Mouse (Mus musculus) hematopoietic stem cell, adult 5-6 weeks (primary cell): Measurements from ENCODE around the gene Ccdc24. TPM values are rescaled to one million over a fixed set of nuclear protein-coding genes. Genes with fewer than 3 reads are reported as not detected.

Source experiments
- ATAC-seq, 2 experiments: fragments of 125-278 bp in 1 of 2; replicated peaks in 1 of 2; 2 replicates each; pipeline ENCODE4 v1.8.0; 2016 to 2017; ENCODE audit warnings: inconsistent platforms in 2 of 2, mild to moderate bottlenecking in 2 of 2, moderate number of reproducible peaks in 2 of 2, low read depth in 1 of 2, moderate TSS enrichment in 1 of 2; ENCODE audit not compliant: low FRiP score in 2 of 2, poor library complexity in 2 of 2, severe bottlenecking in 2 of 2, insufficient read depth in 1 of 2, low TSS enrichment in 1 of 2
- total RNA-seq: library from RNA; stranded (forward); fragments of 172-1452, 232-1000 nt; gene quantifications from 2 replicates; pipeline ENCODE4 v1.2.3, GENCODE M21; 2017

Ccdc24 gene
- total RNA-seq, 1 experiment from 2014 or later = not detected

DNA sequence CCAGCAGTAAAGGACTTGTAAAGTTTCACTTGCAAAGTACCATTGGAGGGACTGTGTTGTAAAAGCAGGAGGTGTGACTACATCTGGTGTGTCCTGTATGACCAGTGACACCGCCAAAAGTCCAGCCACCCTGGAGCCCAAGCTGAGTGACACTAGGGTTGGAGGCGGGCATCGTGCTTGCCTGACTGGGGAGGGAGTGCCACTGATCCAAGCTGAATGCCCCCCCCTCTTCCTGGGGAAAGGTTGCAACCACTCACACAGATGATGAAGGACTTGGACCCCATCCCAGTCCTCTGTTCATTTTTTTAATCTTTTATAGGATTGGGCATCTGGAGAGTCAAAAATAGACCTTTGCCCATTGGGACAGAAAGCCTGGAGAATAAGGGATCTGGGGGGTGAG, 30.8 kb downstream of the Ccdc24 start:
- ATAC-seq = no peak

DNA sequence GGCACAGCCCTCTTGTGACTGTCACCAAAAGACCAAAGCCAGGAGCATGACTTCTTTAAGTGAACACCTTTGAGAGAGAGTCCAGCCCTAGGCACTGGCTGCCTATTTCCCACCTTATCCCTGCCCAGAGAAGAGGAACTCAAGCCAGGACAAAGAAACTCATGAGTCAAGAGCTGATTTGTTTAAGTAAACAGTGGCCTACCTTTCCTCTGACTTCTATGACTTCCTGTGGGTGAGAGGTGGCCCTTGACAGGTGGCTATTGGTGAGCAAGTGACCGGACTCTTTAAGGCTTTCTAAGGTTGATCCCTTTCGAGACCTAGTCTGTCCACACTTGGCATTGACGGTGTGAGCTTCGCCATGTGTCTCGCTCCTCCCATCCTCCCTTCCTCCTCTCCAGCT, 31.5 kb downstream of the Ccdc24 start:
- ATAC-seq = no peak

DNA sequence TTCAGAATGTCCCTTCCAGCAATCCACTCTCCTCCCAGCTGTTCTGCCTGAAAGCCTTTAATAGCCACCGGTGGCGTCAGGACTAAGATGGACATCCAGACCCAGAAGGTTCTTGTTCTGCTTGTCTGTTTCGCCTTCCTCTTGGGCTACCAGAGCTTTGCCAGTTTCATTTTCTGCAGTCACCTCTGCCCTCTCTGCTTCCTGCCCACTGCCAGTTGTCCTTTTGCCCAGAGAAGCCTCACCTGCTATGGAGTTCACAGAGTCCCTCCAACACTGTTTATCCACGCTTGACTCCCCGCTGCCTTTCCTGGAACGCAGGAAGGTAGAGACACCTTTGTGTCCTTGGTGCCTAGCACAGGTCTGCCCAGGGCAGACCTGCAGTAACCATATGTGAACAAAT, 33.0 kb downstream of the Ccdc24 start:
- ATAC-seq = no peak

DNA sequence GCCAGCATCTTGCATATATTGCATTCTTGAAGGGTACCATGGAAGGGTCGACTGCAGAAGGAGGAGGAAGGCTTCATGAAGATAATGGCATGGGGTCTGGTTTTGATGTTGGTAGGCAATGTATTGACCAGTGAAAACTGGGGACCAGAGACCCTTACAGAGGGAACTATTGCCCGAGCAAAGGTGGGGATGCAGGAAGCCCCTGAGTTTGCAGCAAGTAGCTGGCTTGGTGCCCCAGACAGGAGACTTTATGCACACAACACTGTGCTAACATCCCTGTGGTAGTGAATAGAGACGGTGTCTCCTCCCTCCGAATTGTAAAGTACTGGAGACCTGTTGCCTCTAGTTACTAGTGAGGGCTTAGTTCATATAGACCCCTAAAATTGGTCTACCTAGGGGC, 35.1 kb downstream of the Ccdc24 start:
- ATAC-seq = no peak

DNA sequence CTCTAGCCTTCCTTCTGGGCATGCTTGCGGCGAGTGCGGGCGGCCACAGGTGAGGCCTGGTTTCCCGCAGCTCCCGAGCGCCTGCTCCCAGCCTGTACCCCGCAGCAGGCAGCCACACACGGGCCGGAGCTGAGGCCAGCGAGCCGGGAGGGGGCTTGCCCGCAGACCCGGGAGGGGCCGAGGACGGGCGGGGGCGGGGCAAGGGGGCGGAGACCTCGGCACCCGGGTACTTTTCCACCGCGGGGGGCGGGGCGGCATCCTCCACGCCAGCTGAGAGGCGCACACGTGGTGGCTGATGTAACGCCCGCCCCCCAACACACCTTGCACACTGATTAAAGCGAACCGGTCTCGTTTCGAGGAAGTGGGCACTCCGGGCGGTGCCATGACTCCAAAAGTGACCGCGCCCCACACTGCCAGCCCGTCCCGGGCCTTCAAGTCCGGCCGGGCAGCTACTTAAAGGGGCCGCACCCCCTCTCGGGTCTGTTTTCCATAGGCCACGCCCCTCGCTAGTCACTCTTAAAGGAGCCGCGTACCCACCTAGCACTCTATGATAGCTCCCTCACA, 36.1 kb downstream of the Ccdc24 start:
- ATAC-seq = peak; percentile 61 to 73

DNA sequence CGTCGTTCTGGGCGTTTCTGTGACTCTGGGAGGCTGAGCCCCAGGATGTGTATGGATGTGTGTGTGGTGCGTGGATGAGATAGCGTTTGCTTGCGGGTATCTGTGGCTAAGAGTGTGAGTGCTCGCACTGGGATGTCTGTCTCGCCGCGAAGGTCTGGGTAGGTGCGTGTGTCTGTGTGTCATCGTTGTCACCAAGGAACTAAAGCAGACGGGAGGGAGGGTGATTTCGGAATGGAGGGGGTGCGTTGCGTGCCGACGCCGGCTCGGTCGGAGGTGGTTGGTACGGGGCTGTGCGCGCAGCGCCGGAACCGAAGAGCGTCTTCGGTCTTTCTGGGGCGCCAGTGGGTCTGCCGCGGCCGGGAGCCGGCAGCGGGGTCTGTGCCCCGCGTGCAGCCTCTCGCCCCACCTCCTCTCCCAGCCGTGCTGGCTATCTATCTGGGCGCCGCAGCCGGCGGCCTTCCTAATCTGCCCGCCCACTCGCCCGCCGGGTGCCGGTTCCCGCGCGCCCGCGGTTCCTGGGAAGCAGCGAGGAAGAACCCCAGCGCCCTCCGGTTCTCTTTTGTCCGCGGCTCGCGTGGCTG, 36.7 kb downstream of the Ccdc24 start:
- ATAC-seq = peak in 1 of 2 experiments; percentile 14; a peak in 1 of 4 replicates

DNA sequence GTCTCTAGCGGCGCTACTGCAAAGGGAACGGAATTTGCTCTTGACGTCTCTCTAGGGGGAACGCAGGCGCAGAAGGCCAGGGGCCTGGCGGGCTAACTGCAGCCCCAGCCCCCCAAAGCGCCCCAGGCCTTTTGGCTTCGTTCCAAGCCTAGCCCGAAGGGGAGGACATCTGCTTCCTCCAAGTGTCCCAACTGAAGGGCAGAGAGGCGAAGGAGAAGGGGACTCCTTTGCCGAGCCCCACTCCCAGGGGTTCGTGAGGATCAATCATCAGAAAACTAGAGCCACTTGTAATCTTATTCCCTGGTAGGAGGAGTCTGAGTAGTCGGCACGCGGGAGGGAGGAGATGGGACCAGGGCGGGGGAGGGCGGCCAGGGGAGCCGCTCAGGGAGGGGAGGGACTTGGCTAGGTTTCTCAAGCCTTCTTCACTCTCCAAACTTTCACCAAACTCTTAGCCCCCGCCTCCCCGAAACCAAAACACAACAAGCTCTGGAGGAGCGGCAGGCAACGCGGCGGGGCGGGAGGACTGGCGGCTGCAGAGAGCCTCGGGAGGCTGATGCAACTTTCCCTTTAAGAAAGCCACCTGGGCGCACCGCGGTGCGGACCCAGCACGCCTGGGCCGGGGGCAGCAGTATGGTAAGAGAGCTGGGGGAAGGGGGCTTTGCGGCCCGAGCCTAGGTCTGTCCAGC, 37.4 kb downstream of the Ccdc24 start:
- peak; percentile 44 to 48 for ATAC-seq

DNA sequence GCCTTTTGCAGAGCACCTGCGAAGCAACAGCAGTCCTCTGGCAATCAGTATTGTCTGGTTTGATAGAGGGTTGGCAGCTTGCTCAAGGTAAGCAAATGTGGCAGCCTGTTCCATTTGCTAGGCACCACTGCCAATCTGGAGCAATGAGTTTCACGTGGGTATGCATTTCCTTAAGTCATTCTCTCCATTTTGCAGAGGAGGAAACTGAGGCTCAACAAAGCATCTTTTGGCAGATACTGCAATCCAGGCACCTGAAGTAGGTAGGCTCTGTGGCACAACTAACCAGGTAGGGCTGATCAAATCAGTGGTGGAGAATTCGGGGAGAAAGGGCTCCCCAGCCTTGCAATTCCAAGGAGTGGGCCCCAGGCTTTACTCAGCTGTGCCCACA, 37.9 kb downstream of the Ccdc24 start, which contains the start of gene Slc6a9:
Gene Slc6a9, plus strand, starts transcription at position 50 of the 388 bp plus-strand sequence.
- ATAC-seq = no peak

DNA sequence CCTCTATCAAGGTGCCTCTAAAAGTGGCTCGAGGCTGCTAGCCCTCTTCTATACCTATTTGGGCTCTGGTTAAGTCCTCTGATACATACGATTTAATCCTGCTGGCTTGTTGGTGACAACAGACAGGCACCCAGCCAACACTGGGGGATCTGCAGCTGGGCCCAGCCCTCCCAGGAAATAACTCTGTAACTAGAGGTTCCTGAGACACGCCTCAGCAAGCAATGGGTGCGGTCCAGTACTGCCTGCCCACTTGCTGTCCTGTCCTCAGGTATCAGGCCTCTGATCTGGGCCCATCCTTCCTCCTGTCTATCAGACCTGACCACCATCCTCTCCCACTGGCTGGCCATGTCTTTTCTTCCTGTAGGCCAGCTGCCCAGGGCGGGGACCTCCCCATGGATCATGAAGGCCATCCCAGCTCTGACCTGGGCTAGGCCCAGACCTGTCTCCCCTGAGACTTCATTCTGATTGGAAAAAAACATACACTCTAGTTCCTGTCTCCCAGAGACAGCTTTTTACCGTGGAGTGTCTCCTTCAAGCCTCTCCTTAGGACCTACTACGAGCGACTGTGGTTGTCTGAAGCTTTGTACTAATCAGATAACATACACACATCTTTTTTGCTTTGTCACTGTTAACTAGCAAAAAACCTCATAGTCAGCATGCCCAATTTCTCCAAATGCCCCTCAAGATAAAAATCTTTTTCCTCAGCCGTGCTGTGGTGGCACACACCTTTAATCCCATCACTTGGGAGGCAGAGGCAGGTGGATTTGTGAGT, 40.3 kb downstream of the Ccdc24 start:
- no peak for ATAC-seq

DNA sequence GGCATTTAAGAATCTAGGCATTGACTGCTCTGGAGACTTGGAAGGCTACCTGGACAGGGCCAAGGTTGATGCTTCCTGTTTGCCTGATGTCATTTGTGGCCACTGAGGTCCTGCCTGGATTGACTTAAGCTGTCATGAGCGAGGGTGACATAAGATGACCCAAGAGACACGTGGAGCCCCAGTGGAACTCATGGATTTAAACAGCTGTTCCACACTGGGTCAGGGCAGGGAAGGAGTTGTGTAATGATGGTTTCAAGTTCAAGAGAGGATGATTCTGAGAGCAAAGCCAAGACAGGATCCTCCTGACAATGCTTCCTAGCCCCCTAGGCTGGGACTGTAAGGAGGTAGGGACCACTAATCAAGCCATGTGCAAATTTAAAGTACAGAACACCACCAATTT, 40.9 kb downstream of the Ccdc24 start:
- no peak for ATAC-seq

DNA sequence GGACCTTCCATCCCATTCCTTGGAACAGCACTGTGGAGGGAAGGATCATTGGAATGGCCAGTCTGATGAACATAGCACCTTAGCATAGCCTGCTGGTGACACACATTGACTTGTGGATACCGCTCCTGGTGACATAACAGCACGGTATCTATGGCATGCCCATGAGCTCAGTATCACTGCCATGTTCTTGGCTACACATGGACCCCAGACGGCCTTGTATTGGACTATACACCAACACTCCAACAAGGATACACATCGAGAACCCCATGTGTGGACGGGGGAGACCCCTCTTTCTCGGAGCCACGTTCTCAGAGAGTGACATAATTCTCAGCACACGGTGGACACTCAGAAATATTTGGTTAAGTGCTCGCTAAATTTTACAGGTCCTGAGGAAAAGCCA, 41.6 kb downstream of the Ccdc24 start:
- ATAC-seq = no peak

DNA sequence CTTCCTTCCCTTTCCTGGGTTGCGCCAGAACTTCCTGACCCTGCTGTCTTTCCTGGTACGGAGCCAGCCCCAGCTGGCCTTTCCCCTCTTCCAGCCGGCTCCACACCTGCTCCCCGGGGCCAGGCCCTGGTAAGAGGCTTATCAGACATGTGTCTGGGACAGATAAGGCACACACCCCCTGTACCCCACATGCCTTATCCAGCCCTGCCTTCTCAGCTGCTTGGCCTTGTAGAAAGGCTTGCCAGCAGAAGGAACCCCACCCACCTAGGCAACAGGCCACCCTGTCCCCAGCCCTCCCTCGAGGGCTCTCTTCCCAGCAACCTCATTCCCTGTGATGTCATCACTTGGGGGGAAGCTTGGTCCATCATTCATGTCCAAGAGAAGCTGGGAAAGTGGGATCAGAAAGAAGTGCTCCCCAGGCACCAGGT, 42.2 kb downstream of the Ccdc24 start:
- ATAC-seq = peak; percentile 27 to 63; a peak in 3 of 4 replicates

DNA sequence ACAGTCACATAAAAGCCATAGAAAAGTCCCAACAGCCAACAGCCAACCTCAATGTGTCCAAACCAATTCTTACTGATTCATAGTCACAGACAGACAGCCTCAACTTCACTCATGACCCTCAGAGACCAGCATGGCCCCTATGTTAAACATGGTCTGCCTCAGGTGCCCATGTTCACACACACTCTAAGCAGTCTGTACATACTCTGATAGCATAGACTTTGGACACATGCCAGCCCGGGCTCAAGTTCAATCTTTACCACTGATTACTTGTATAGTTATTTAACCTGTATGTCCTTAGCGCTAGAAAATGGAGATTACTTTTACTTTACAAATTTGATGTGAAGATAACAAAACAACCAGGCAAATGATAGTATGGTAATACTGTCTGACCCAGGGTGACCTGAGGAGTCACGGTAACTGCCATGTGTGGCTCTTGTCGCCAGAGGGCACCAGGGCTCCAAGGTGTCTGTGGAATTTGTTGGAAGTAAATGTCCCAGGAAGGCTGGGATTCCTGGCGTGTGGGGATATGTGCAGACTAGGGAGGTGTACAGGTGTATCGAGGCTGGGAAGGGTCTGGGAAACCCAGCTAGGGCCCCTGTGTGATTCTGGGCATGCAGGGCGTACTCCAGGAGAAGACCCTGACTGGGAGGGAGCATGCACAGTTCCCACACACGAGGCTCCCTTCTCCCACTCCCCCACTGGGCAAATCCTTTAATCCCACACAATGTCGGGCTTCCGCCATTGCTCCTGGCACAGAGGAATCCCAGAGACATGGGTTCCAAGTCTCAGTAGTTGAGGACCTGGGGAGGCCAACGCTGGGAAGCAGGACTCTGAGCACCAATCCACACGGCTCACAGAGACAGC, 42.9 kb downstream of the Ccdc24 start:
- ATAC-seq = peak; percentile 20 to 25; a peak in 1 of 4 replicates

DNA sequence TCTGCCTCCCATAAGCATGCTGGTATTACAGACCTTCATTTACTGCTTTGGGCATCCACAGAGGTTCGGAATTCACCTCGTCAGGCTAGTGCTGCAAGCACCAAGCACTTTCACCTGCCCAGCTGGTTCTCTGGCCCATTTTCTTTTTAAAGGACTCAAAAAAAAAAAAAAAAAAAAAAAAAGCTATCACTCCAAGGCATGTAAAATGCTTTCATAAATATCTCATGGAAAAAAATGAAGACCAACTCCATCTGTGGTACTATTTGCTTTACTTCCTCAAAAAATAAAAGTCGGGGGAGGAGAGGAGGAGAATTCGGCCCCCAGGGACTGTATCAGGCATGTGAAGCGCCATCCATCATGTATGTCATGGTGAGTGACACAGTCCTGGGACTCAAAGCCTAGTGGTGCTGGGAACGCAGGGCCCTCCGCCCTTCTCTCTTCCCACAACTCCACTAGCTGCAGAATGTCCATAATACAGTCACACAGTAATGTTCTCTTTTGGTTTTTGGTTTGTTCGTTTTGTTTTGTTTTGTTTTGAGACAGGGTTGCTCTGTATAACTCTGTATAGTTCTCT, 43.7 kb downstream of the Ccdc24 start:
- no peak for ATAC-seq

DNA sequence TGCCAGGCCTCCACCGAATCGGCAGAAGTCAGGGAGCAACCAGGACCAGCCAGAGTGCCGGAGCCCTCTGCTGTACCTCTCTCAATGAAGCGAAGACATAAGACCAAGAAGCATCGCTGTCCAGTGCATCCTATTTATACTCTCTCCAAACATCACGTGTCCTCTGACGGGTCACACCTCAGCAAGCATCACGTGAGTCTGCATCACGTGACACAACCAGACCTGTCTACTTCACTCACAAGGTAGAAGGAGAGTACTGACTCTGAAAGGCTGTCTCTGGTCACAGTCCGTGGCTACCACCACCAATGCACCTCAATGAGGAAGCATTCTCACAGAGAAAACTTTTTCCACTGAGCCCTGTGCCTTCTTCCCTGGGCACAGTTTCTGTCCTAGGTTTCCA, 54.3 kb downstream of the Ccdc24 start:
- no peak for ATAC-seq

DNA sequence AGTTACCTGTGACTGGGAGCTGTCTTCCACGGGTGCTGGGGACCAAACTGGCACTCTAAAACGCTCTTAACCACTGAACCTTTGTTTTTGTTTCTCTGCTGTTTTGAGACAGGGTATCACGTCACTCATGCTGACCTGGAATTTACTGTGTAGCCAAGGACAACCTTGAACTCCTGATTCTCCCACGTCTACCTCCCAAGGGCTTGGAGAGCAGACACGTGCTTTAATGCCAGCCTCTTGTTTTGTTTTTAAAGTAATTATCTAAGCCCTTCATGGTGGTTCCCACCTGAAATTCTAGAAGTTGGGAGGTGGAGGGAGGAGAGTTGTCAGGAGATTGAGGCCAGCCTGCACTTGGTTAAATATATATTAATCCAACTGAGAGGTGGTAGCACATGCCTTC, 55.6 kb downstream of the Ccdc24 start:
- no peak for ATAC-seq
